Mouse (Mus musculus): ENCODE results near the gene Erich6.
"Not testable (repeated sequence)": the region's sequence is repeated elsewhere in the genome, so short reads cannot be mapped to it uniquely, and the experiment has no call there.

- not testable (repeated sequence) for TF ChIP-seq CTCF, POLR2A (IDR thresholded peaks at IDR 0.05; ENCODE audit: extremely low read depth, insufficient read depth, low read length)
Observed at GRCm38 (mm10) chr3:58592666-58593065, 44.3 kb downstream of the Erich6 start.
